Mouse (Mus musculus) spleen, adult 2 months (tissue): ENCODE measurements around the gene Pear1. TPM values are rescaled to one million over a fixed set of nuclear protein-coding genes. Genes with fewer than 3 reads are reported as not detected.

Experiments
- DNase-seq, 2 experiments: peaks; one replicate each; pipeline versions ENCODE4 v3.0.0 to v3.0.0-alpha.2; 2012 to 2021; ENCODE audit warnings: low spot score in 2 of 2, low read depth in 1 of 2
- H3K27ac ChIP-seq: fragments of 200-500 bp; 2 replicates; pipeline ENCODE4 v1.5.1; 2012; ENCODE audit warnings: low read length, inconsistent platforms; ENCODE audit not compliant: insufficient read depth
- H3K27me3 ChIP-seq: fragments of 200-500 bp; 2 replicates; pipeline ENCODE4 v1.6.1; 2012; ENCODE audit warnings: mild to moderate bottlenecking, moderate library complexity, low read length, inconsistent platforms; ENCODE audit not compliant: control insufficient read depth, insufficient read depth
- H3K36me3 ChIP-seq: fragments of 200-500 bp; 2 replicates; pipeline ENCODE4 v1.6.1; 2012; ENCODE audit warnings: mild to moderate bottlenecking, low read length, inconsistent platforms; ENCODE audit not compliant: control insufficient read depth, insufficient read depth
- H3K4me1 ChIP-seq: fragments of 200-500 bp; 2 replicates; pipeline ENCODE4 v1.6.1; 2011; ENCODE audit warnings: inconsistent platforms; ENCODE audit not compliant: control insufficient read depth, insufficient read depth, insufficient read length
- H3K4me3 ChIP-seq: fragments of 200-500 bp; 2 replicates; pipeline ENCODE4 v1.5.1; 2011; ENCODE audit warnings: mild to moderate bottlenecking, inconsistent platforms; ENCODE audit not compliant: insufficient read depth, insufficient read length; ENCODE audit errors: extremely low read depth
- CTCF ChIP-seq: fragments of 200-500 bp; IDR thresholded peaks from 2 replicates; pipeline ENCODE4 v1.5.1; 2011; ENCODE audit warnings: mild to moderate bottlenecking, inconsistent platforms; ENCODE audit not compliant: insufficient read depth, insufficient read length, insufficient replicate concordance; ENCODE audit errors: extremely low read depth
- POLR2A ChIP-seq: fragments of 200-500 bp; IDR thresholded peaks from 2 replicates; pipeline ENCODE4 v1.6.1; 2011; ENCODE audit warnings: low read depth, low read length, inconsistent platforms
- WGBS: fragments of 180-500 bp; shearing (Covaris S2); methylation state at CpG from one replicate; pipeline ENCODE4 v1.1.7; 2018; 5-methylcytosine and 5-hydroxymethylcytosine counted together
- polyA plus RNA-seq: library from polyadenylated mRNA; depleted of rRNA; stranded (reverse); fragments of >200 nt; gene quantifications from 2 replicates; pipeline ENCODE4 v1.2.3, GENCODE M21; 2012

Pear1 gene
- polyA plus RNA-seq, 1 experiment, result 63.8 TPM

DNA sequence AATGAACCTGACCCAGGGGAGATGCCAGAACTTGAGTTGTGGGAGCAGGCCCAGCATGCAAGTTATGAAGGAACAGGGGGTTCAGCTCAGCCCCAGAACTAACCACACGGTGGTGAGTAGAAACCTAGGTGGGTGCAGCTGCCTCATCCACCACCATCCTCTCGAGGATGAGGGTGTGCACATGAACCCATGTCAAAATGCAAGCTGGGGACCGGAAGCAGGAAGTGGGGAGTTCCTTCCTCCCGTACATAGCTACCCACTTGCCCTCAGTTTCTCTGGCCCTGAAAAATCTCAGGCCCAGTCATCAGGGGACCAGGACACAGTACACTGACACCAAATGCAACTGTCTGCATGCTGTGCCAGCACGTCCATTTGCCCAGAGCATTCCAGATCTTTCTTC is 23.6 kb upstream of the Pear1 start:
- peak overlapping the region; percentile 93 for H3K27ac ChIP-seq
- no peaks in the 10 kb centered on the region for H3K27me3 ChIP-seq
- peaks cover 11% of the 10 kb centered on the region for H3K36me3 ChIP-seq
- 12% methylated on average over 5 of the region's 5 CpGs for WGBS
- peak in 1 of 2 experiments; percentile 44 for DNase-seq
- peak; percentile 49; the same call in 1 of the 2 replicates for TF ChIP-seq POLR2A
- TF ChIP-seq CTCF, result no peak
- H3K4me3 ChIP-seq, result peak overlapping the region; percentile 59
- peaks cover 13% of the 10 kb centered on the region; the same call in 1 of the 2 replicates for H3K4me1 ChIP-seq

DNA sequence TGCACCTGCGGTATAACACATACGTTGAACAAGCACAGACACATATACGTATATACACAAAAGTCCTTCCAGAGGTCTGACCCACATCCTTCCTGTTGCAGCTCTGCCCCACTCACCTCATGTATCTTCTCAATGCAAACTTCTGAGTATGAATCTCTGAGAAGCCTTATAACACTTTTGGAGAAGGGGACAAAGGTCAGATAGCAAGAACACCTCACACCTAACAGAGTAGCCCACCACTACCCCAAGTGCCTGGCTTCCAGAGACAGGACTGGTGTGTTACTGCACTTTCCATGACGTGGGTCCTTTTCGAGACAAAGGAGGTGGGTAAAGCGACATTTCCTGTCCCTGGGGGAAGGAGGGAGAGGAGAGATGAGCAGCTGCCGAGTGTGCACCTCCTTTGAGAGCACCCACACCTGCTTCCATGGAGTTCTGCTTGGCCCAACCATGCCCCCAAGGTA is 22.6 kb upstream of the Pear1 start, which contains the start of gene Sh2d2a:
Gene Sh2d2a (plus strand): TSS at position 106 of the 461 bp plus-strand sequence.
- peak; percentile 59 to 85 for DNase-seq
- peak within 1 kb of the TSS; percentile 93 for H3K27ac ChIP-seq
- H3K4me1 ChIP-seq, result peaks cover 13% of the 10 kb centered on the region; the same call in 1 of the 2 replicates
- H3K36me3 ChIP-seq, result peaks cover 4% of the 10 kb centered on the region; the same call in 1 of the 2 replicates
- 19% methylated on average over 7 of the region's 7 CpGs for WGBS
- TF ChIP-seq CTCF (no peak), POLR2A (peak; percentile 79)
- H3K27me3 ChIP-seq, result no peaks in the 10 kb centered on the region
- peak within 1 kb of the TSS; percentile 59 for H3K4me3 ChIP-seq

DNA sequence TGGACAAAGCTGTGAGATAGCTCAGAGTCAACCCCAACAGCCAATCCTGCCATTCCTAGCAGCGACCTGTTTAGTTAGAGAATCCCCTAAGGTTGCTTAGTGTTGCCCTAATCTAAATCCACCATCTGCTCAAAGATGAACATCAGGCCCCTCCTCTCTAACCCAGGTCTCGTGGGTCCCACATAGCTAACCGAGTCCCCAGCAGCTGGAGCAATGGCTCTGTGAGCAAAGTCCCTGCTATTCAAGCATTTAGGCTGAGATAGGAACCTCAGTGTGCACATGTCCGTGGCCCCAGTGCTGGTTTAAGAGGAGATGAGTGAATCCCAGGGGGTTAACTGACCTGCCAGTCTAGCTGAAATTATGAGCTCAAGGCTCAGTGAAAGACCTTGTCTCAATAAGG is 22.1 kb upstream of the Pear1 start:
- Histone ChIP-seq H3K36me3 (peaks cover 2% of the 10 kb centered on the region; the same call in 1 of the 2 replicates), H3K4me1 (peaks cover 13% of the 10 kb centered on the region; the same call in 1 of the 2 replicates), H3K4me3 (peak overlapping the region; percentile 11; the same call in 1 of the 2 replicates), H3K27ac (peak overlapping the region; percentile 93), H3K27me3 (no peaks in the 10 kb centered on the region)
- DNase-seq, result no peak
- TF ChIP-seq POLR2A (no peak), CTCF (no peak)
- 26% methylated on average over 4 of the region's 4 CpGs for WGBS

DNA sequence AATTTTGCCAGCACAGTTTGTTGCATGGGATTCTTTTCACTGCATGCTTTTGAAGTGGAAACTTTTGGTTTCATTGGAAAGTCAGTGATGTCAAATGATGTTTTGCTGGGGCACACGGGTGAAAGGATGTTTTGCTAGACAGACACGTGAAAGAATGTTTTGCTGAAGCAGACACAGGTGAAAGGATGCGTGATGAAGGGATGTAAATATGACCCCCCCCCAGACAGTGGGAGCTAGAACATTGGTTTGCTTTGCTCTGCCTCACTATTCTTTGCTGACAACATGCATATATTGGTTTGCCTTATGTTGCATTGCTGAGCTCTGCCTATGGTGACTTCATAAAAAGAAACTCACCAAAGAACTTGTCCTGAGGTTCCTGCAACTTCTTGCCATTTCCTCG is 20.9 kb upstream of the Pear1 start:
- 62% methylated on average over 4 of the region's 4 CpGs for WGBS
- no peak overlapping the region for H3K4me3 ChIP-seq
- no peak overlapping the region for H3K27ac ChIP-seq
- H3K36me3 ChIP-seq, result peaks cover 2% of the 10 kb centered on the region; the same call in 1 of the 2 replicates
- peaks cover 13% of the 10 kb centered on the region; the same call in 1 of the 2 replicates for H3K4me1 ChIP-seq
- TF ChIP-seq POLR2A, result no peak
- no peak for TF ChIP-seq CTCF
- no peaks in the 10 kb centered on the region for H3K27me3 ChIP-seq
- DNase-seq, result no peak

DNA sequence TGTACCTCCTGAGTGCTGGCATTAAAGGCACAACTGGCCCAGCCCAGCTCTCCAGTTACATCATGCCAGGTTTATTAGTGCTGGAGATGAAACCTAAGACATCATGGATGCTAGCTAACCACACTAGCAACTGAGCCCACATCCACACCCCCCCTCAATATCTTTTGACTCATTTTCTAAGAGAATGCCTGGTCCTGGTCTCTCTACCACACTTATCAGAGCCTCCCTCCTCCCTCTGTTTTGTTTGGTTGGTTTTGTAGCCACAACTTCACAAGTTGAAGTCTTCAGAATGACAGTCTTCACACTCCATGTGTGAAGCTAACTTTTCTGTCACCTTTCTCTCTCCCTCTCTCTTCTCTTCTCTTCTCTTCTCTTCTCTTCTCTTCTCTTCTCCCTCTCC is 16.8 kb upstream of the Pear1 start:
- TF ChIP-seq CTCF (no peak), POLR2A (no peak)
- Histone ChIP-seq H3K4me3 (no peak overlapping the region), H3K4me1 (no peaks in the 10 kb centered on the region; the same call in 1 of the 2 replicates), H3K27ac (no peak overlapping the region), H3K36me3 (no peaks in the 10 kb centered on the region), H3K27me3 (no peaks in the 10 kb centered on the region)
- DNase-seq, result no peak

DNA sequence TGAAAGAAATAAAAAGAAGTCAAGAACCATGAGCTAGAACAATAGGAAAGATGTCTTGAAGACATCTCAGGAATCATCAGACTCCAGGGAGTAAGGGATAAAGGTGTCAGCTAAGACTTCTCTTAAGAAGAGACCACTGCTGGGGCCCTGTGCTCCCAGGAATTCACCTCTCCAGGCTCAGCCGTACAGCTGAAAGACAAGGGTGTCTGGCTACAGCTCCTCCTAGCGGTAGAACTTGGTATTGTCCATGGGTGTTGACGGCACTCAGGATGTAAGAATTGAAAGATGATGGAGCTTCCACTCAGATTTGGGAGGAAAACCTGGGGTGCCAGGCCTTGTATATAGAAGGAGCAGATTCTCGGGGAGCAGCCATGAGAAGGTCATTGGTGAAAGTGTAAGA is 14.5 kb upstream of the Pear1 start:
- 3% methylated on average over 4 of the region's 4 CpGs for WGBS
- H3K4me3 ChIP-seq, result no peak overlapping the region
- H3K4me1 ChIP-seq, result no peaks in the 10 kb centered on the region
- no peak overlapping the region for H3K27ac ChIP-seq
- TF ChIP-seq CTCF (peak; percentile 73; the same call in 1 of the 2 replicates), POLR2A (no peak)
- no peaks in the 10 kb centered on the region for H3K36me3 ChIP-seq
- peak in 1 of 2 experiments; percentile 65 for DNase-seq
- no peaks in the 10 kb centered on the region for H3K27me3 ChIP-seq

DNA sequence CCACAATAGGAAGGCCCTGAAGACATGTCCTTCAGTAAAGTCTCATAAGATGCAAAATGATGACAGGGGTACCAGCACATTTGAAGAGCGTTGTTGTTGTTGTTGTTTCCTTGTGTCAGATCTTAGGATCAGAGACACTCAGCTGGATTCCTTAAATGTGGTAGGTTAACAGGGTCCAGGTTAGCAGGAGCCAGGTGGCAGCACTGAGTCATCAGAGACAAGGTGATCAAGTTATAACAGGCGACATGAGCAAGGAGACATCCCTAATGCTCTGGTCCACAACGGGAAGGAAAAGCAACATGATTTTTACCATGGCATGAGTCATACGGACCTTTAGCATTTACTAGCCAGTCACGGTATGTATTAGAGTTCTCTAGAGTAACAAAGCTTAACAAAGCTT is 9.4 kb upstream of the Pear1 start:
- peak in 1 of 2 experiments; percentile 25 for DNase-seq
- Histone ChIP-seq H3K27me3 (no peaks in the 10 kb centered on the region), H3K27ac (no peak overlapping the region), H3K4me3 (no peak overlapping the region), H3K4me1 (no peaks in the 10 kb centered on the region), H3K36me3 (no peaks in the 10 kb centered on the region)
- 72% methylated on average over 5 of the region's 5 CpGs for WGBS
- TF ChIP-seq CTCF (peak; percentile 15; the same call in 1 of the 2 replicates), POLR2A (no peak)
